Mouse (Mus musculus) kidney, adult 2 months (tissue): Measurements from ENCODE around the gene Itgav.

ENCODE experiments used
- CTCF ChIP-seq: fragments of 200-500 bp; conservative IDR thresholded peaks from 2 replicates; pipeline ENCODE4 v1.5.1; 2011; ENCODE audit warnings: low read depth, mild to moderate bottlenecking, control low read depth, low read length, moderate library complexity, mixed read lengths; ENCODE audit not compliant: insufficient read depth, insufficient read length
- POLR2A ChIP-seq: fragments of 200-500 bp; IDR thresholded peaks from one replicate; pipeline ENCODE4 v1.6.1; 2011; ENCODE audit warnings: low read depth, low read length, control low read depth

- TF ChIP-seq CTCF (no peak), POLR2A (no peak)
Measured at GRCm38 (mm10) chr2:83813273-83813892, 89.2 kb downstream of the Itgav start.
